Mouse (Mus musculus): ENCODE results near the gene Ptpru.

Gene Ptpru

GRCm38 (mm10) chr4:131837872-131838524, at the start of gene Ptpru:
Gene Ptpru (minus strand): TSS chr4:131838288.
- DNase-seq (ENCODE audit: low spot score): peak; percentile 76

GRCm38 (mm10) chr4:131885376-131885775, 47.3 kb upstream of the Ptpru start:
- DNase-seq (ENCODE audit: low spot score): no peak

GRCm38 (mm10) chr4:131883571-131883970, 45.5 kb upstream of the Ptpru start:
- DNase-seq (ENCODE audit: low spot score): no peak

- DNase-seq (ENCODE audit: low spot score): no peak
Observed at GRCm38 (mm10) chr4:131881306-131881705, 43.2 kb upstream of the Ptpru start.

GRCm38 (mm10) chr4:131879692-131880091, 41.6 kb upstream of the Ptpru start:
- DNase-seq (ENCODE audit: low spot score): no peak

- no peak for DNase-seq (ENCODE audit: low spot score)
Observed at GRCm38 (mm10) chr4:131876836-131877235, 38.7 kb upstream of the Ptpru start.

- DNase-seq (ENCODE audit: low spot score): no peak
Observed at GRCm38 (mm10) chr4:131875242-131875641, 37.2 kb upstream of the Ptpru start.

- no peak for DNase-seq (ENCODE audit: low spot score)
Observed at GRCm38 (mm10) chr4:131874567-131874966, 36.5 kb upstream of the Ptpru start.

- no peak for DNase-seq (ENCODE audit: low spot score)
Observed at GRCm38 (mm10) chr4:131874169-131874536, 36.1 kb upstream of the Ptpru start.

GRCm38 (mm10) chr4:131873293-131874168, 35.4 kb upstream of the Ptpru start, which contains the start of gene Srsf4:
Gene Srsf4 (plus strand): TSS chr4:131873617.
- peak; percentile 95 for DNase-seq (ENCODE audit: low spot score)

- peak; percentile 5 for DNase-seq (ENCODE audit: low spot score)
Observed at GRCm38 (mm10) chr4:131872672-131873292, 34.7 kb upstream of the Ptpru start.

GRCm38 (mm10) chr4:131861341-131861739, 23.3 kb upstream of the Ptpru start:
- no peak for DNase-seq (ENCODE audit: low spot score)

GRCm38 (mm10) chr4:131860492-131861340, 22.6 kb upstream of the Ptpru start:
- DNase-seq (ENCODE audit: low spot score): peak; percentile 67

- no peak for DNase-seq (ENCODE audit: low spot score)
Observed at GRCm38 (mm10) chr4:131854950-131855349, 16.9 kb upstream of the Ptpru start.

- DNase-seq (ENCODE audit: low spot score): no peak
Observed at GRCm38 (mm10) chr4:131849986-131850638, 12.0 kb upstream of the Ptpru start.

GRCm38 (mm10) chr4:131848082-131848481, 10.0 kb upstream of the Ptpru start:
- no peak for DNase-seq (ENCODE audit: low spot score)

- DNase-seq (ENCODE audit: low spot score): no peak
Observed at GRCm38 (mm10) chr4:131845991-131846778, 8.1 kb upstream of the Ptpru start.

- peak; percentile 90 for DNase-seq (ENCODE audit: low spot score)
Observed at GRCm38 (mm10) chr4:131843290-131843743, 5.2 kb upstream of the Ptpru start, which contains the start of gene Mecr. Gene Mecr (plus strand): TSS chr4:131843470.

GRCm38 (mm10) chr4:131836891-131837491, 1.1 kb downstream of the Ptpru start:
- no peak for DNase-seq (ENCODE audit: low spot score)

- DNase-seq (ENCODE audit: low spot score): no peak
Observed at GRCm38 (mm10) chr4:131836351-131836881, 1.7 kb downstream of the Ptpru start.
